Mouse (Mus musculus): Measurements from ENCODE around the gene Tmem169. TPM values are rescaled to one million over a fixed set of nuclear protein-coding genes. Genes with fewer than 3 reads are reported as not detected.

The Tmem169 gene
- total RNA-seq, 2 experiments from 2014 or later, result 12.9 to 14.5 TPM

- DNase-seq (ENCODE audit: low spot score in 2 of 2), result no peak
Observed at GRCm38 (mm10) chr1:72284539-72284938, 370 bp downstream of the Tmem169 start.

- DNase-seq (ENCODE audit: low spot score in 2 of 2), result no peak
Observed at GRCm38 (mm10) chr1:72286904-72287303, 2.7 kb downstream of the Tmem169 start.

- DNase-seq (ENCODE audit: low spot score in 2 of 2), result no peak
Observed at GRCm38 (mm10) chr1:72287893-72288292, 3.7 kb downstream of the Tmem169 start.

DNA sequence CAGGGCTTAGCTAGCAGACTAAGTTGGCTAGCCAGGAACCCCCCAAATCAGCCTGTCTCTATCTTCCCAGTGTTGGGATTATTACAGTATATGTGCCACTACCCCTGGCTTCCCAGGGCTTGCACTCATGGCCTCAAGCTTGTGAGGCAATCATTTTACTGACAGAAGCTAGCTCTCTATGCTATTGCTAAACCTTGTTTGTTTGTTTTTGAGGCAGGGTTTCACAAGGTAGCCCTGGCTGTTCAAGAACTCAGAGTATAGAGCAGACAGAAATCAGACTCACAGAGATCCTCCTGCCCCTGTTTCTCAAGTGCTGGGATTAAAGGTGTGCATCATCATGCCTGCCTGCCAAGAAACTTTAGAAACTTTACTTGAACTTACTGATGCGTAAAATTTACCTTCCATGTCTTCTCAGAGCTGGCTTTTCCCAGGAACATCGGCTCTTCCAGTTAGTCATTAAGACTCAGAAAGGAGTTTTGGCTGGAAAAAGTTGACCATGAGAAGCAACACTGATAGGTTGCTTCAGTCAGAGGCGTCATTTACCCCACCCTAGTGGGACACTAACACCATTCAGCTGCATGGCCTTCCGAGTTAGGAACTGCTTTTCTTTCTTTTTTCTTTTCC is 4.5 kb downstream of the Tmem169 start:
- DNase-seq (ENCODE audit: low spot score in 2 of 2), result no peak

DNA sequence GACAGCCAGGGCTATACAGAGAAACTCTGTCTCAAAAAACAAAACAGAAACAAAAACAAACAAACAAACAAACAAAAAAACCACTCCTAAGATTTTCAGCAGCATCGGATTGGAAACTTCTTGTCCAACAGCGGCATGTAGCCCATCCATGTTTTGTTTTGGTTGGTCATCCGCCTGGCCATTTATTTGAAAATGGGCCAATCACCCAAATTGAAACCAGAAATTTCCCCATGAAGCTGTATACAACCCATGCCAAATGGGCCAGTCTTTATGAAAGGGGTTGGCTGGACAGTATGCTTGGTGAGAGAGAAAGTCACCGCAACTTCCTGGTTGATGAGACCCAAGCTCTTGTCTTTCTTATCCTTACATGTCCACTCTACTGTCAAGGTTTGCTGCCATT is 6.7 kb downstream of the Tmem169 start:
- no peak for DNase-seq (ENCODE audit: low spot score in 2 of 2)

GRCm38 (mm10) chr1:72291421-72291820 is 7.3 kb downstream of the Tmem169 start:
- no peak for DNase-seq (ENCODE audit: low spot score in 2 of 2)

GRCm38 (mm10) chr1:72291925-72292324 is 7.8 kb downstream of the Tmem169 start:
- no peak for DNase-seq (ENCODE audit: low spot score in 2 of 2)

GRCm38 (mm10) chr1:72293869-72294663 is 9.9 kb downstream of the Tmem169 start:
- DNase-seq (ENCODE audit: low spot score in 2 of 2), result no peak

DNA sequence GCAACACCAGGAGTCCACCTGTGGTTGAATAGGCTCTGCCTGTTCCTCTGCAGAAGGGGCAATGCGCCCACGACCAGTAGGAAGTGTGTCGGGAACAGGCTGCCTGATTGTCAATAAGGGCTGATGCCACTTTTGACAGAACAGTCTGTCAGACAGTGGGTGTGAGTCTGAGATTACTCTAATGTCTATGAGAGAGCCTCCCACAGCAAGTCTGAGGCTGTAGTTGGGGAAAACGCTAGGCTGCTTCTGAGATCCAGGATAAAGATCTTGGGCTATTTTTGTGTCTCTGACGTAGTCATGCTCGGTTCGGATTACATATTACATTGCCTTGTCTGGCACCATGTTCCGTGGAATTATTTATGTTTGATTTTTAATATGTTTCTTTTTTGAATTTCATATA is 11.6 kb downstream of the Tmem169 start:
- DNase-seq (ENCODE audit: low spot score in 2 of 2), result peak; percentile 20 to 56

- DNase-seq (ENCODE audit: low spot score in 2 of 2), result no peak
Observed at GRCm38 (mm10) chr1:72301845-72302244, 17.7 kb downstream of the Tmem169 start.

GRCm38 (mm10) chr1:72306241-72306640 is 22.1 kb downstream of the Tmem169 start:
- DNase-seq (ENCODE audit: low spot score in 2 of 2), result no peak

GRCm38 (mm10) chr1:72306679-72307181 is 22.6 kb downstream of the Tmem169 start:
- peak in 1 of 2 experiments; percentile 57 for DNase-seq (ENCODE audit: low spot score in 2 of 2)

- DNase-seq (ENCODE audit: low spot score in 2 of 2), result peak; percentile 88 to 95
Observed at GRCm38 (mm10) chr1:72307317-72307798, 23.2 kb downstream of the Tmem169 start, which contains the start of gene Xrcc5. TSS of gene Xrcc5 (plus strand) at chr1:72307421.

- DNase-seq (ENCODE audit: low spot score in 2 of 2), result no peak
Observed at GRCm38 (mm10) chr1:72308919-72309318, 24.8 kb downstream of the Tmem169 start.

DNA sequence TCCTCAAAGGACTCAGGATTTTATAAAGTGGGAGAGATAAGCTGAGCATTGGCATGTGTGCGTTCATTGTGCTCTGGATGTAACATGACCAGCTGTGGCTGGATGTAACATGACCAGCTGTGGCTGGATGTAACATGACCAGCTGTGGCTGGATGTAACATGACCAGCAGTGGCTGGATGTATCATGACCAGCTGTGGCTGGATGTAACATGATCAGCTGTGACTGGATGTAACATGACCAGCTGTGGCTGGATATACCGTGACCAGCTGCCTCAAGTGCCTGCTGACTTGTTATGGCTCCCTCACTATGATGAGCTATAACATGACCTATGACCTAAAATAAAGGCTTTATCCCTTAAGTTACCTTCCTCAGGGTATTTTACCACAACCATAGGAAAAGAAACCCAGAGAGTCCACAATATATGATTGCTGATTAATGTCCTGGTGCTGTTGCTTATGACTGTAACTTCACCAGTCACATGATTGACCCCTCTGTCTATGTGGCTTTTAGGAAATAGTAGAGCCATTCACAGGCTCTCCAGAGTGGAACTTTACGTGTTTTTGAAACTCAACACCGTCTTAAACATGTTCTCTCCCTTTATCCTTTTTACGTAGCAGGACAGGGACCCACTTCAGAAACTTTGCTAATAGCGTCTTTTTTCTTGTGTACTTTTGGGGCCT is 25.7 kb downstream of the Tmem169 start:
- DNase-seq (ENCODE audit: low spot score in 2 of 2), result no peak

DNA sequence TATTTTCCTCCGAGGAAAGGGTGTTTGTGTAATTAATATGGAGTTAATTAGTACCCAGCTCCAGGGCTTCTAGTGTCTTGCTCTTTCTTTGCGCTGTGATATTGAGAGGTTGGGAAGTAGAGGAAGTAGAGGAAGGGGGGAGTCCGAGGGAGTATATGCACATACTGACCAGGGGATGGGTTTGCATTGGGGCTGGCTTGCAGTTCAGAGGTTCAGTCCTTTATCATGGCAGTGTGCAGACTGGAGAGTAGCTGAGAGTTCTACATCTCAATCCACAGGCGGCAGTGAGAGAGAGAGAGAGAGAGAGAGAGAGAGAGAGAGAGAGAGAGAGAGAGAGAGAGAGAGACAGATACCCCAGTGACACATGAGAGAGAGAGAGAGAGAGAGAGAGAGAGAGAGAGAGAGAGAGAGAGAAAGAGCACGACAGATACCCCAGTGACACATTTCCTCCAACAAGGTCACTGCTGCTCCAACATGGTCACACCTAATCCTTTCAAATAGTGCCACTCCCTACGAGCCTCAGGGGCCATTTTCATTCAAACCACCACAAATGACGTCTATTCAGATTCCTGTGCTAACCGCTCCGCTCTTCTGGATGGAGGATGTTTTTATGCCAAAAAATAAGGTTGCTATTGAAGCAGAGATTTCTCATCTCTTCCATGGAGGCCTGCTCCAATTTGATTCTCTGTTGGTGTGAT is 28.7 kb downstream of the Tmem169 start:
- no peak for DNase-seq (ENCODE audit: low spot score in 2 of 2)

DNA sequence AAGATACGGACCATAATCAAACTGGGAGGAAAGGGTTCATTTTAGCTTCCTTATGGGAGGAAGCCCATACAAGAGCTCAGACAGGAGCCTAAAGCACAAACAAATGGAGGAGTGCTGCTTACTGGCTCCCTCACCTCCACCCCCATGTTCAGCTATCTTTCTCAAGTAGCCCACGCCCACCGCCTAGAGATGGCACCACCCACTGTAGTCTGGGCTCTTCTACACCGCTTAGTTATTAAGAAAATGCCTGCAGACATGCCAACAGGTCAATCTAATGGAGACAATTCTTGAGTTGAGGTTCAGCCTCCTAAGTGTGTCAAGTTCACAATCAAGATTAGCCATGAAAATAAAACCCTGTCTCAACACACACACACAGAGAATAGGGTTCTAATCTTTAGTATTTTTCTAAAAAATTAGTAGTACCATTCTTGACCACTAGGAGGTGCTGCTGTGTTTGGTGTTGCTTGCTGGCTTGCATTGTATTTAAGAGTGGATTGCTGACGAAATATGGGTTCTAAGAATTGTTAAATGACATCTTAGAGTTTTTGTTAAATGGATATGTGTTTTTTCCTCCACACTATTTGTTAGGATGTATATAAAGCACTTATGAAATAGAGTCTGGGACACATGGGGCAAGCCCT is 29.4 kb downstream of the Tmem169 start:
- peak in 1 of 2 experiments; percentile 73 for DNase-seq (ENCODE audit: low spot score in 2 of 2)

GRCm38 (mm10) chr1:72315447-72315846 is 31.3 kb downstream of the Tmem169 start:
- DNase-seq (ENCODE audit: low spot score in 2 of 2), result no peak

GRCm38 (mm10) chr1:72316409-72316808 is 32.2 kb downstream of the Tmem169 start:
- no peak for DNase-seq (ENCODE audit: low spot score in 2 of 2)

DNA sequence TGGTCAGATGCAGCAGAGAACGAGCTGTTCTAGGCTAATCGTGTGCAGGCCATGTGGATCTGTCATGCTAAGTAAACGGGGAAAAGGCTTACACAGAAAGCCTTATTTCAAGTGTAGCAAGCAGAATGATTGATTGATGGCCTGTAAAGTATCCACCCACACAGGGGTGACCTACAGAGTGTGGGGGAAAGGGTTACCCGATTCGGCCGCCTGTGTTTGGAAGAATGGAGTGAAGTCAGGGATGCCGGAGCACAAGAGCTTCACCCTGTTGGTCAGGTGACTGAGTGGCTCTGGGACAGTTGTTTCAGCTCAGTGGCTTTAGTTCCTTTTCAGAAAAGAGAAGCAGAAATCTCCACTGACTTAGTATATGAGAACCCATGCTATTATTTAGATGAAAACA is 32.7 kb downstream of the Tmem169 start:
- no peak for DNase-seq (ENCODE audit: low spot score in 2 of 2)

GRCm38 (mm10) chr1:72320759-72321158 is 36.6 kb downstream of the Tmem169 start:
- no peak for DNase-seq (ENCODE audit: low spot score in 2 of 2)

All from layer of hippocampus, adult 18-20 months (tissue).